Mouse (Mus musculus) MEL (cell line): ENCODE results near the gene Mpv17l2. TPM values are rescaled to one million over a fixed set of nuclear protein-coding genes. Genes with fewer than 3 reads are reported as not detected.

ENCODE experiments used
- DNase-seq: peaks from one replicate; pipeline ENCODE4 v3.0.0; 2011; ENCODE audit warnings: low read depth, low spot score
- H3K27ac ChIP-seq: 2 replicates; pipeline ENCODE4 v1.5.1; 2012; ENCODE audit warnings: low read depth, mild to moderate bottlenecking, control low read depth, low read length, moderate library complexity; ENCODE audit not compliant: control insufficient read depth
- H3K27me3 ChIP-seq, 2 experiments: fragments of 150-350 bp in 1 of 2; sonication (generic) in 1 of 2; 2 replicates each; pipeline ENCODE4 v1.6.1; 2012; ENCODE audit warnings: low read length in 2 of 2, mild to moderate bottlenecking in 2 of 2, improper control_type of control experiment in 1 of 2, moderate library complexity in 1 of 2; ENCODE audit not compliant: insufficient read depth in 2 of 2, control insufficient read depth in 1 of 2
- H3K36me3 ChIP-seq, 2 experiments: 2 replicates each; pipeline ENCODE4 v1.6.1; 2012 to 2014; ENCODE audit warnings: low read length in 2 of 2, improper control_type of control experiment in 1 of 2, inconsistent platforms in 1 of 2, mild to moderate bottlenecking in 1 of 2; ENCODE audit not compliant: insufficient read depth in 2 of 2, control insufficient read depth in 1 of 2
- H3K4me1 ChIP-seq, 2 experiments: fragments of 150-350 bp in 1 of 2; sonication (generic) in 1 of 2; 2 replicates each; pipeline ENCODE4 v1.6.1; 2012; ENCODE audit warnings: low read length in 2 of 2, improper control_type of control experiment in 1 of 2, mild to moderate bottlenecking in 1 of 2; ENCODE audit not compliant: insufficient read depth in 2 of 2, control insufficient read depth in 1 of 2
- H3K4me3 ChIP-seq, 2 experiments: fragments of 150-350 bp in 1 of 2; sonication (generic) in 1 of 2; 2 replicates each; pipeline ENCODE4 v1.5.1; 2012; ENCODE audit warnings: low read depth in 2 of 2, low read length in 2 of 2, mild to moderate bottlenecking in 2 of 2, moderate library complexity in 2 of 2, control low read depth in 1 of 2, improper control_type of control experiment in 1 of 2; ENCODE audit not compliant: control insufficient read depth in 1 of 2, insufficient read depth in 1 of 2
- H3K79me2 ChIP-seq: 2 replicates; pipeline ENCODE4 v1.6.1; 2012; ENCODE audit warnings: mild to moderate bottlenecking, low read length, moderate library complexity; ENCODE audit not compliant: control insufficient read depth, poor library complexity, insufficient read depth
- H3K9ac ChIP-seq: 2 replicates; pipeline ENCODE4 v1.6.1; 2012; ENCODE audit warnings: low read depth, mild to moderate bottlenecking, control low read depth, low read length, moderate library complexity; ENCODE audit not compliant: control insufficient read depth, poor library complexity, severe bottlenecking
- H3K9me3 ChIP-seq: fragments of 150-350 bp; sonication (generic); replicated peaks from 2 replicates; pipeline ENCODE4 v1.6.1; 2012; ENCODE audit warnings: mild to moderate bottlenecking, low read length, improper control_type of control experiment, moderate library complexity; ENCODE audit not compliant: insufficient read depth
- CHD2 ChIP-seq: IDR thresholded peaks from 2 replicates; pipeline ENCODE4 v1.6.1; 2011; ENCODE audit warnings: low read length, improper control_type of control experiment
- CTCF ChIP-seq, 3 experiments: IDR thresholded peaks in 2 of 3; conservative IDR thresholded peaks in 1 of 3; 2 replicates each; pipeline ENCODE4 v1.5.1; 2011 to 2012; ENCODE audit warnings: low read length in 3 of 3, low read depth in 2 of 3, mild to moderate bottlenecking in 2 of 3, improper control_type of control experiment in 1 of 3, inconsistent platforms in 1 of 3, mixed read lengths in 1 of 3, moderate library complexity in 1 of 3; ENCODE audit not compliant: control insufficient read depth in 1 of 3, insufficient read depth in 1 of 3, poor library complexity in 1 of 3, severe bottlenecking in 1 of 3
- ETS1 ChIP-seq: IDR thresholded peaks from 2 replicates; pipeline ENCODE4 v1.6.1; 2012; ENCODE audit warnings: low read depth, mild to moderate bottlenecking, inconsistent platforms, low read length, improper control_type of control experiment, moderate library complexity
- GATA1 ChIP-seq: IDR thresholded peaks from 2 replicates; pipeline ENCODE4 v1.6.1; 2011; ENCODE audit warnings: low read depth, low read length, improper control_type of control experiment
- JUND ChIP-seq: IDR thresholded peaks from 2 replicates; pipeline ENCODE4 v1.6.1; 2011; ENCODE audit warnings: low read depth, mild to moderate bottlenecking, improper control_type of control experiment, low read length
- MAX ChIP-seq: IDR thresholded peaks from 2 replicates; pipeline ENCODE4 v1.6.1; 2011; ENCODE audit warnings: low read length, improper control_type of control experiment
- MYB ChIP-seq: IDR thresholded peaks from 2 replicates; pipeline ENCODE4 v1.6.1; 2011; ENCODE audit warnings: mild to moderate bottlenecking, low read depth, low read length, improper control_type of control experiment
- POLR2AphosphoS5 ChIP-seq: IDR thresholded peaks from 2 replicates; pipeline ENCODE4 v1.6.1; 2012; ENCODE audit warnings: low read depth, borderline replicate concordance, mild to moderate bottlenecking, inconsistent platforms, low read length, moderate library complexity, mixed read lengths
- RAD21 ChIP-seq: IDR thresholded peaks from 2 replicates; pipeline ENCODE4 v1.6.1; 2011; ENCODE audit warnings: mild to moderate bottlenecking, low read depth, low read length, improper control_type of control experiment
- RCOR1 ChIP-seq: IDR thresholded peaks from 2 replicates; pipeline ENCODE4 v1.6.1; 2012; ENCODE audit warnings: low read depth, mild to moderate bottlenecking, inconsistent platforms, low read length, improper control_type of control experiment
- SIN3A ChIP-seq: IDR thresholded peaks from 2 replicates; pipeline ENCODE4 v1.6.1; 2012; ENCODE audit warnings: low read length, improper control_type of control experiment, inconsistent platforms
- SMC3 ChIP-seq: IDR thresholded peaks from 2 replicates; pipeline ENCODE4 v1.6.1; 2011; ENCODE audit warnings: low read depth, low read length, improper control_type of control experiment
- UBTF ChIP-seq: IDR thresholded peaks from 2 replicates; pipeline ENCODE4 v1.6.1; 2012; ENCODE audit warnings: low read depth, mild to moderate bottlenecking, inconsistent platforms, low read length, improper control_type of control experiment, moderate library complexity, borderline replicate concordance; ENCODE audit not compliant: insufficient read depth
- USF1 ChIP-seq: IDR thresholded peaks from 2 replicates; pipeline ENCODE4 v1.6.1; 2014; ENCODE audit warnings: low read depth, mild to moderate bottlenecking, inconsistent platforms, low read length, improper control_type of control experiment, moderate library complexity
- ZNF384 ChIP-seq: IDR thresholded peaks from 2 replicates; pipeline ENCODE4 v1.6.1; 2012; ENCODE audit warnings: low read depth, mild to moderate bottlenecking, inconsistent platforms, low read length, improper control_type of control experiment
- polyA plus RNA-seq, 2 experiments: library from polyadenylated mRNA; stranded (reverse) in 1 of 2; unstranded in 1 of 2; fragments of >175 nt in 1 of 2; fragments of >200 nt in 1 of 2; gene quantifications; 2 replicates each; pipeline versions ENCODE4 v1.2.1 to v1.2.4; 2012; ENCODE audit warnings: low replicate concordance in 2 of 2, low read depth in 1 of 2; ENCODE audit not compliant: insufficient read length in 2 of 2, insufficient read depth in 1 of 2, missing spikeins in 1 of 2
- total RNA-seq: library from RNA; depleted of rRNA; stranded (reverse); fragments of 300-350 nt; gene quantifications from 2 replicates; pipeline ENCODE4 v1.2.3, GENCODE M21; 2012

Gene Mpv17l2
- total and polyA plus RNA-seq, 3 experiments, result 52.8 to 102 TPM; not detected in 1

DNA sequence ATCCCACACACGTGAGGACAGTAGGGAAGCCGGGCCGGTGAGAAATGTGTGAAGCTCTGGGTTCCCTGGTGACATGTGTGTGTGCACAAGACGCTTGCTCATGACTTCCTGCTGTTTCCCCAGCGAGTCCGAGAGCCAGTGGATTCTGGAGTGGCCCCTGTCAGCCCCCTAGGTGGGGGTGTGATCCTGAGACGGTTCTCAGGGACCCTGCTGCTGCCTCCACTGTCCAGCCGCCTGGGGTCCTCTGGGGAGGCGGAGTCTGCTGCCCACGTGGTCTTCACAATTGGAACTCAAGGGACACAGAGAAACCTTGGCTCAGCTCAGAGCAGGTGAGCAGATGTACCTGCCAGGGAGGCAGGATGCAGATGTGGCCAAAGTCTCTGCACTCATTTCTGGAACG lies 34.0 kb downstream of the Mpv17l2 start:
- no peak overlapping the region for H3K4me3 ChIP-seq
- H3K79me2 ChIP-seq, result no peaks in the 10 kb centered on the region
- TF ChIP-seq CTCF (IDR thresholded peaks at IDR 0.05 in 2 of 3, conservative IDR thresholded peaks at IDR 0.05 in 1 of 3; ENCODE audit: control insufficient read depth in 1 of 3, insufficient read depth in 1 of 3, low read depth in 2 of 3, low read length in 3 of 3, poor library complexity in 1 of 3, severe bottlenecking in 1 of 3), result no peak
- H3K36me3 ChIP-seq, result no peaks in the 10 kb centered on the region
- H3K27me3 ChIP-seq, result no peaks in the 10 kb centered on the region; a peak in 3 of 4 replicates
- no peaks in the 10 kb centered on the region for H3K9me3 ChIP-seq
- peaks cover 0 to 5% of the 10 kb centered on the region in 2 experiments; a peak in 2 of 4 replicates for H3K4me1 ChIP-seq
- H3K27ac ChIP-seq, result no peak overlapping the region
- H3K9ac ChIP-seq, result no peak overlapping the region
- DNase-seq, result no peak

DNA sequence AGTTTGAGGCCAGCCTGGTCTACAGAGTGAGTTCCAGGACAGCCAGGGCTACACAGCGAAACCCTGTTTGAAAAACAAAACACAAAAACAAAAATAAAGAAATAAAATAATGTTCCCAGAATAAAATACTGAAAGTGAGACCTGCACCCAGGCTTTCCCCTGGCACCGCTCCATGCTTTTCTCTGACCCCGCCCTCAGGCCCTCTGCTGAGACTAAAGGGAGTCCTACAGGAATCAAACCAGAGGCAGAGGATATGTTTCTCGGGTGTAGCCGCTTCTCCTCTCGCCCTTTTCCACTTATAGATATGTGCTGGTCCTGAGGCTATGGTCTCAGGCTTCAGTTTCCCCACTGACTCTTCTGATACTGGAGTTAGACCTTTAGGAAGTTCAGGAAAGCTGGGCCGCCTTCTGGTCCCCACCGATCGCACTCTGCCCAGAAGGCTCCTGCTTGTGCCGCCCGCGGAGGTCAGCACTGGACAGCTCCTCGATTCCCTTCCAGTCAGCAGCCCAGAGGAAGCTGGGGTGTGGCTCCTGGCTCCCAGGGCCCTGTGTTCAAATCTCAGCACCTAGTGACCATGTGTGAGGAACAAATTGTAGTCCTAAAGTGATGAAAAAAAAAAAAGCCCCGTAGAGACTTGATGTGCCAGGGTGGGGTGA lies 34.8 kb downstream of the Mpv17l2 start:
- Histone ChIP-seq H3K27ac (no peak overlapping the region), H3K36me3 (no peaks in the 10 kb centered on the region), H3K4me1 (peaks cover 0 to 4% of the 10 kb centered on the region in 2 experiments; a peak in 2 of 4 replicates)
- TF ChIP-seq RCOR1, result no peak
- no peak for TF ChIP-seq POLR2AphosphoS5
- no peak for TF ChIP-seq RAD21
- no peak for TF ChIP-seq USF1
- TF ChIP-seq CTCF (IDR thresholded peaks at IDR 0.05 in 2 of 3, conservative IDR thresholded peaks at IDR 0.05 in 1 of 3; ENCODE audit: control insufficient read depth in 1 of 3, insufficient read depth in 1 of 3, low read depth in 2 of 3, low read length in 3 of 3, poor library complexity in 1 of 3, severe bottlenecking in 1 of 3), result no peak
- TF ChIP-seq MYB, result no peak
- TF ChIP-seq ETS1, result no peak
- no peak for TF ChIP-seq MAX
- no peak for TF ChIP-seq ZNF384
- TF ChIP-seq CHD2, result no peak
- TF ChIP-seq SIN3A, result no peak
- no peak for TF ChIP-seq UBTF
- TF ChIP-seq JUND, result no peak
- TF ChIP-seq GATA1, result no peak
- no peak for TF ChIP-seq SMC3
- TF ChIP-seq, all 39 proteins: peak for 0
- Histone ChIP-seq H3K79me2 (no peaks in the 10 kb centered on the region), H3K9ac (no peak overlapping the region), H3K9me3 (no peaks in the 10 kb centered on the region), H3K4me3 (no peak overlapping the region), H3K27me3 (no peaks in the 10 kb centered on the region; a peak in 3 of 4 replicates)
- no peak for DNase-seq
